Mouse (Mus musculus) thymus, postnatal 0 days (tissue): ENCODE results near the gene Babam2. TPM values are rescaled to one million over a fixed set of nuclear protein-coding genes. Genes with fewer than 3 reads are reported as not detected.

Experiments
- DNase-seq: peaks from one replicate; pipeline ENCODE4 v3.0.0-alpha.2; 2015; ENCODE audit warnings: low spot score
- polyA plus RNA-seq: library from polyadenylated mRNA; unstranded; fragments of >200 nt; fragmentation: Nextera tagmentation; extraction: Ambion mirVana; gene quantifications from 2 replicates; pipeline ENCODE4 v1.2.1, GENCODE M21; 2015

The Babam2 gene
- polyA plus RNA-seq, 1 experiment from 2014 or later: 53.9 TPM

GRCm38 (mm10) chr5:31876216-31876974 lies 178.9 kb downstream of the Babam2 start:
- no peak for DNase-seq

GRCm38 (mm10) chr5:31880457-31880856 lies 183.0 kb downstream of the Babam2 start:
- DNase-seq: no peak

- no peak for DNase-seq
These were observed 184.8 kb downstream of the Babam2 start for GRCm38 (mm10) chr5:31882297-31882696.

- no peak for DNase-seq
These were observed 187.5 kb downstream of the Babam2 start for GRCm38 (mm10) chr5:31884962-31885361.

GRCm38 (mm10) chr5:31887590-31887989 lies 190.1 kb downstream of the Babam2 start:
- peak; percentile 35 for DNase-seq

GRCm38 (mm10) chr5:31888341-31888740 lies 190.9 kb downstream of the Babam2 start:
- no peak for DNase-seq

- no peak for DNase-seq
These were observed 195.1 kb downstream of the Babam2 start for GRCm38 (mm10) chr5:31892631-31893030.

- no peak for DNase-seq
These were observed 202.4 kb downstream of the Babam2 start for GRCm38 (mm10) chr5:31899901-31900300.

- DNase-seq: no peak
These were observed 204.7 kb downstream of the Babam2 start for GRCm38 (mm10) chr5:31902144-31902543.

- no peak for DNase-seq
These were observed 205.4 kb downstream of the Babam2 start for GRCm38 (mm10) chr5:31902891-31903290.

- DNase-seq: no peak
These were observed 207.6 kb downstream of the Babam2 start for GRCm38 (mm10) chr5:31904968-31905683.

- DNase-seq: no peak
These were observed 208.3 kb downstream of the Babam2 start for GRCm38 (mm10) chr5:31905808-31906207.

GRCm38 (mm10) chr5:31906286-31906951 lies 208.9 kb downstream of the Babam2 start:
- no peak for DNase-seq

GRCm38 (mm10) chr5:31907959-31908358 lies 210.5 kb downstream of the Babam2 start:
- no peak for DNase-seq

- no peak for DNase-seq
These were observed 211.3 kb downstream of the Babam2 start for GRCm38 (mm10) chr5:31908818-31909217.

- no peak for DNase-seq
These were observed 218.8 kb downstream of the Babam2 start for GRCm38 (mm10) chr5:31916241-31916640.

- peak; percentile 75 for DNase-seq
These were observed 221.1 kb downstream of the Babam2 start for GRCm38 (mm10) chr5:31918566-31918965.

- DNase-seq: no peak
These were observed 222.6 kb downstream of the Babam2 start for GRCm38 (mm10) chr5:31920129-31920528.

- DNase-seq: no peak
These were observed 223.4 kb downstream of the Babam2 start for GRCm38 (mm10) chr5:31920890-31921289.

GRCm38 (mm10) chr5:31924075-31924474 lies 226.6 kb downstream of the Babam2 start:
- no peak for DNase-seq

GRCm38 (mm10) chr5:31926551-31926950 lies 229.1 kb downstream of the Babam2 start:
- peak; percentile 56 for DNase-seq

GRCm38 (mm10) chr5:31929007-31929406 lies 231.5 kb downstream of the Babam2 start:
- DNase-seq: no peak
